Mouse (Mus musculus) gastrocnemius, postnatal 14 days (tissue): Measurements from ENCODE around the gene Sdc4. TPM values are rescaled to one million over a fixed set of nuclear protein-coding genes. Genes with fewer than 3 reads are reported as not detected.

ENCODE experiments used
- DNase-seq: peaks from one replicate; pipeline ENCODE4 v3.0.0; 2021; ENCODE audit warnings: mixed read lengths
- intact Hi-C: fragments of 180-260 bp; cut with DNase I; formaldehyde crosslinking; loops from one replicate; pipeline ENCODE4 v1.15.1; 2025; ENCODE audit warnings: low total_unique reads
- total RNA-seq, 2 experiments: library from RNA; stranded (reverse); gene quantifications; 2 replicates each; pipeline ENCODE4 v1.2.3; 2021

Sdc4 gene
- total RNA-seq, 2 experiments from 2014 or later = 45.1 to 72.6 TPM

DNA sequence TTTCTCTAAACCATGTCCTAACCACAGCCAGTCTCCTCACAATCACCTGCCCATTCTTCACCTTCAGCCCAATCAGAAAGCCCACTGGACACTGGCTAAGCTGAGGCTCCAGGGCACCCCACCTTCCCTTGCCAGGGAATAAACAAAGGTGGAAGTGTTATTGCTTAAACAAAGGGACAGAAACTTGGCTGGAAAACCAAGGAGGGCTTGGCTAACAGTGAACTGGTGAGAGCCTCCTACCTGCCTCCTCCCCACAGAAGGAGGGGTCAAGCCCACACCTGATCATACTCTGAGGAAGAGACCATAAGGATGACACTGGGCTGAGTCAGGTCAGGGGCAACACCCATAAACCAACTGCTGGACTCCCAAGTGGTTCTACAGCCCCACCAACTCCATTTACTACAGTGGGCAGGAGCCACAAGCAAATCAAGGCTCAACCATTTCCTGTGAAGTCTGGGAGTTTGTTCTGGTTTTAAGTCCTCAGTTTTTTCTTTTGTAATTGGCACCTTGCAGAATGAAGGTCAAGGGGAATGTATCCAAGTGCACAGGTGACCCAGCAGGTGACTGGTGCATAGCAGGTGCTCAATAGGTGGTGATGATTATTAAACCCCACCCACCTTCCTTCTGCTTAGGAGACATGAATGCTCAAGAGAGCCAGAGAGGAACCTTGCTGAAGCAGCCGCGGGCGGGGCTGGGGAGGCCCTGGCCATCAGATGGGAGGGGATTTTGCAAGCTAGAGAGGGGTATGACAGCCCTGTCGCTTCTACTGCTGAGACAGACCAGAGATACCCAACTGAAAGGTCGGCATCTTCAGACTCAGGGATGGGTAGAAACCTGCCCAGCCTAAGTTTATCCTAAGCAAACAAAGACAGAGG, 8.2 kb downstream of the Sdc4 start:
- intact Hi-C loops = no loop called here
- DNase-seq = no peak

DNA sequence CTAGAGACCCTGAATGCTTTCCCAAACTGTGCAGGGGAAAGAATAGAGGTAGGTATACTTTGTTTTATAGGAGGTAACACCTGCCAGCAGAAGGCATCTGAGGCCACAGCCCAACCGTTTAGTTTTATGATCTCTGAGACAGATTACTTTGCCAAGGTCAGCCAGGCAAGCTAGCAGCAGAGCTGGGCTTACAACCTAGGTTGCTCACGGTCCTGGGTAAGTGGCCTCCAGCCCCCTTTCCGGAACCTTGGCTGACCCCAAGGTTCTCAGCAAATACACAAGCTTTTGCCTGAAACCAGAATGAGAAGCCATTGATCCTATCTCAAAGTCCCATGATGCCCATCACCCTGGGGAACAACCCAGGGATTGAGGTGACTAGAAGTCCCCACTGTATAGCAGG, 9.0 kb downstream of the Sdc4 start:
- DNase-seq = no peak
- intact Hi-C loops = no loop called here

DNA sequence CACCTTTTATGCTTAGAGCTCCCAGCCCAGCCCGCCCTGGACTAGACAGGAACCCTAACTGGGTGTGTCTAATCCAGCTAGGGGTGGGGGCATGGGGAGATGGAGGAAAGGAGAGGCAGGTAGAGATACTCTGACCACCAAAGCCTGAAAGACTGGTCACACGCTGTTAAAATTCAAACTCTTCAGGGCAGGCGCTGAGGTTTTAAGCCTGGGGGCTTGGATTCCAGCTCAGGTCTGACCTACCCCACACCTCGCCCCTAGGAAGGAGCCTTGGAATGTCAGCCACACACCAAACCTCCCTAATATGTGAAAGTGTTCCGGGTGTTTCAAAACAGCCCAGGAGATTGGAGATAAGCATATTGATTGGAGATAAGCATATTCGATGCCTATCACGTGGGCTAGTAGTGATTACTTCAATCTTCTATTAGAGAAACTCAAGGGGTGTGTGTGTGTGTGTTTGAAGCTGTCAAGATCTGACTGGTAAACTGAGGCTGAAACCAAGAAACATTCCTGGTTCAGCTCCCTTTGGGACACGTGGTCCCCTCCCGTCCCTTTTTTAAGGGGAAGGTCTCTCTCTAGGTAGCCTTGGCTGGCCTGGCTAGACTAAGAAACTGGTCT, 10.3 kb downstream of the Sdc4 start:
- no peak for DNase-seq
- intact Hi-C loops = no loop called here

DNA sequence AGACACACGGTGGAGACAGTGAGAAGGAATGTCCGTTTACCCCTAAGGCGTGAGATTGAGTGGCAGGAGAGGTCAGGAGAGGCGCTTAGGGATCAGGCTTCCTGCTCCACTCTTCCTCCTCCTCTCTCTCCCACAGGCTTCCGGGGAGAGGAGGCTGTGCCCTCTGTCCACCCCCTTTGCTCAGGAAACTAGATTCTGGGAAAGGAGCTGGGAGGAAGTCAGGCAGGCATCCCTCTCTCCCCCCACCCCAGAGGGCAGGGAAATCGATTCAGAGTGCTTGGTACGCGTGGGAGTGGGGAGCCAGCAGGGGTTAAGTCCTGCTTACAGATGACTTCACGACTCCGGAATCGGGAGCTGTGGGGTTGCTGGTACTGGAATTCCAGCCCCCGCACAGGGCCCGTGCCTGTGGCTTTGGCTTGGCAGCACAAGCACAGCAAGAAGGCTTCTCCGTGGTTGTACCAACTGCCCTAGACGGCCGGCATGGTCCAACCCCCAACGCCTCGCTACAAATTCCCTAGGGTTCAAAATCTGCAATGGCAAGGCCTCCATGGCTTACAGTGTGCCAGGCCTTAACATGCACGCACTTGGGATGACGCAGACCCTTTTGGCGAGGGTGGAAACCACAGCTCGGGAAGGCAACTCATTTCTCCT, 11.0 kb downstream of the Sdc4 start:
- peak; percentile 50 for DNase-seq

DNA sequence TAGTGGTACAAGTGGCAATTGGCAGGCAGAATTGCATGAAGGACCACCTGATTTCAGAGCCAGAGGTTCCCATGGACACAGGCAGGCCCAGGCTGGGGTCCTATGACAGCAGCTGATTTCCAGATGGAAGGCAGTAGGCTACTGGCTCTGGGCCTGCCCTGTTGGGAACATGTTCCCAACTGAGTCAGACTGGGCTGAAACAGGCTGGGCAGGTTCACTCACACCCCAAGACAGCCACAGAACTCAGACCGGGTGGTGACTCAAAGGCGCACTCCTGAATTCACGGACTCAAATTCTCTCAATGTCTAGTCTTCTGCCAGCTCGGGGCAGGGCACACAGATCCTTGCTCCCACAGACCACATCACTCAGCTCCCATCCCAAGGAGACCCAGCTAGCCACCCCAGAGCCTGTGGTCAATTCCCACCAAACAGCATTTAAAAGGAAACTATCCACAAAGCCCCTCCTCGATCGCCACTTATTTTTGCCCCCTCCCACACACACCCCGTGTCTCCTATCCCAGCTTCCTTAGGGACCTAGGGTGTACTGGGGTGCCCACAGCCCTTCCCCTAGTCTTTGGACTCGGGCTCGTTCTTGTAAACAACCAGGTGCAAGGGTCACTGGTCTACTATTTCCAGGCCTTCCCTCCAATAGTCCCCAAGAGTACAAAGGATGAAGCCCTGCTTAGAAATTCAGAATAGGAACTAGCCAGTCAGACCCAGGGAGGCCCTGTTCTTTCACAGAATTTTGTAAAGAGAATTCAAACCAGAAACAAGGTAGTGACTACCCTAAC, 11.8 kb downstream of the Sdc4 start:
- DNase-seq = no peak
- intact Hi-C loops = no loop called here

More for the DNA sequence above, 11.0 kb downstream of the Sdc4 start:
- intact Hi-C loops = no loop called here

DNA sequence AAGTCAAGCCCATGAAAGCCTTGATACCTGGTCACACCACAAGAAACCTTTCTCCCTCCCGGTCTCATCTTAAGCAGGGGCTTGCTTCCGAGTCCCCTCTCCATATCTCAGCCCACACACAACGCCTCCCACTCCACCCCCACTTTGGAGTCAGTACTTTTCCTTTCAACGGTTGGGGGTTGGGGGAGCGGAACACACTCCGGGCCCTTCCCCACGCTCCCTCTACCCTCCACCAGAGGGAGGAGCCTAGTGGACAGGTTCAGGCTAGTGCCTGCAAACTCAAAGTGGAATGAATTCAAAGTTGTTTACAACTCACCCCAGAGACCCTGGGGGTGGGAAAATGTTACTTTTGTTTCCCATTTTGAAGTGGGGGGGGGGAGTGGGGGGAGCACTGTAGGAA, 13.0 kb downstream of the Sdc4 start:
- DNase-seq = no peak
- intact Hi-C loops = no loop called here

DNA sequence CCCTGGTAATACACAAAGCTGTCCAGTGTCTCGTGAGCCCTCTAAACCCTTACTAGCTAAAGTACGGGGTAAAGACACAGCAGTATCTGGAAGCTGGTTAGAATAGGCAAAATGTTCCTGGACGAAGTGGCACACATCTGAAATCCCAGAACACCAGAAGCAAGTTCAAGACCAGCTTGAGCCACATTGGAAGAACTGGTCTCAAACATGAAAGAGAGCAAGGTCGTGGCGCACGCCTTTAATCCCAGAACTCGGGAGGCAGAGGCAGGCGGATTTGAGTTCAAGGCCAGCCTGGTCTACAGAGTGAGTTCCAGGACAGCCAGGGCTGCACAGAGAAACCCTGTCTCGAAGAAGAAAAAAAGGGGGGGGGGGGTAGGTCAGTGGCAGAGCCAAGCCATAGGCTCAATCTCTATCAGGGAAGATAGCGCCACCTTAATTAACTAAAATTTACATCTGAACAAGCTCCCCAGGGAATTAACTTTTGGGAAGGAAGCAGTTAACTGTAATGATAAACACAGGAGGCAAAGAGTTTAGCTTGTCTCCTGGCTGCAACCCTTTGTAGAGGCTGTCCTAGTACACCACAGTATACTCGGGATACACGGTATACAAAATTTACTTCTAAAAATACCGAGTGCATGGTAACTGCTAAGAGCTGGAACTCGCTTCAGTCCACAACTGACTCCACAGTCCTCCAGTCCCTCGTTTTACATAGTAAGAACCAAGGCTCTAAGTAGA, 13.6 kb downstream of the Sdc4 start:
- intact Hi-C loops = no loop called here
- DNase-seq = no peak

DNA sequence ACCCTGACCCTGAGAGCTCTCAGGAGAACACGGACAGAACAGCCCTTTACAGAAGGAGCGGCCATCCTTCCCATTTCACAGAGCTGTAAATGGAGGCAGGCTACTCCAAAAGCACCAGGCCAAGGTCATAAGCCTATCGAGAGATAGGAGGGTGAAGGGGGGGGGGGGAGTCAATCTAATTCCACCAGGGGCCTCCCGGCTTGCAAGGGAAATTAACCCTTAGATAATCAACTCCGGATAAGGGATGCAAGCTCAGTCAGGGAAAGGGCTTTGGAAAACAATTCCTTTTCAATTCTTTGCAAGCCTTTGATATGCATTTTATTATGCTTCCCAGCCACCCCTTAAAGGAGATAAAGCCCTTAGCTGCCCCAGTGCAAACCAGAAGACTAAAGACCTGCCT, 15.2 kb downstream of the Sdc4 start:
- DNase-seq = no peak
- intact Hi-C loops = no loop called here

DNA sequence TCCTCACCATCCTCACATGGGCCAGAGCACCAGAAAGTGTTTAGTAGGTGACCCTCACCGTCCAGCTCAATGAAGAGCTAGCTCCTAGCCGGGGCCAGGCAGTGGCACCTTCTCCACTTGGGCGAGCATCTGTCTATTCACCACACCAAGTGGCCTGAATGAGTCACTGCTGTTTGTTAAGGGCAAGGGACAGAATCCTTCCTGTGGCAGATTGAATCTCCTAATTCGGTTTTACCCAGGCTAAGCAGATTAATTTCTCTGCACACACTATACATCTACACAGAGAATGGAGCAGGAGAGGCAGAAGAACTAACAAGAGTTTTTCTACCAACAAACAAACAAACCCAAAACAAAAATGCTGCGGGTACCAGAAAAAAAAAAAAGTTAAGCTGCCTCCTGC, 16.7 kb downstream of the Sdc4 start:
- no peak for DNase-seq

DNA sequence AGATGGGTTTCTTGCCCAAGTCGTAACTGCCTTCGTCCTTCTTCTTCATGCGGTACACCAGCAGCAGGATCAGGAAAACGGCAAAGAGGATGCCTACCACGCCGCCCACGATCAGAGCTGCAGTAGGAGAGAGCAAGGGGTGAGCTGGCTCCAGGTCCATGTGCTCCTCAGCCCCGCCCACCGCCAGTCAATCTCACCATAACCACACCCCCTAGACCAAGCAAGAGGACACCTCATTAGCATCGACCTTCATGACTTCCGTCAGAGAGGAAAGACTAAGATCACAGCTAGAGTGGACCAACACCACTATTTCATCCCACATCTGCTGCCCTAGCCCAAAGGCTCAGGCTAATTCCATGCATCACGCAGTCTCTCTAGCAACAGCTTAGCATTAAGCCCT, 17.6 kb downstream of the Sdc4 start:
- intact Hi-C loops = no loop called here
- no peak for DNase-seq

More for the DNA sequence above, 16.7 kb downstream of the Sdc4 start:
- intact Hi-C loops = no loop called here

DNA sequence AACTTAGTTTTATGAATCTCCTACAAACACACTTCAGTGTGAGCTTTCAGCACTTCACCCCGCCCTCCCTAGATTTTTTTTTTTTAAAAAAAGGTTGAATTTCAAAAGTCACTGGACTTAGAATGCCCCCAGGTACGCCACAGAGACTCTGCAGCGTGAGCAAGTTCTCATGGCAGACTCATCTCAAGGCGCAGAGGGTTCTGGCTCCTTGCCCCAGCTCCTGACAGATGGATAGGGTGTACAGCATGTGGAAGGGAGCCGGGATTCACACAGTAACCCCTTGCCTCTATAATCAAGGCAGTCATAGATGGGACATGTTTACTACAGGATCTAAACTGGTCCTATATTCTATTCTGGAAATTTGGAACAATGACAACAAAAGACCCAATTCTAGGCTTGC, 18.3 kb downstream of the Sdc4 start:
- intact Hi-C loops = no loop called here
- DNase-seq = no peak

DNA sequence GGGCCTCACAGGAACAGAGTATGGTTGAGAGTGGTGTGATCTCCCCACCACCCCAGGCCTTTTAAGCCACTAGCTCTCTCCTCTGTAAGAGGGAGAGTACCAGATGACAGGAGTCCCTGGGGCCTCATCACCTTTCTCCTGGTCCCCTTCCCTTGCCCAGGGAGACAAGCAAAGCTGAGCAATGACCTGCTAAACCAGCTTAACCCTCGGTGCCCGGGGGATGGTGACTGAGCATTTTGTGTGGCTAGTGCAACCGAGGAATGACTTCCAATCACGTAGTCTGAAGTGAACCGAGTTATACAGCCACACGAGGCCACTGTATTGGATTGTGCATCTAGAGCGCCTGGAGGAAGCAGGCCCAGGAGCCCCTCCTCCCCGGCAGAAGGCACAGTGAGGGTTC, 19.3 kb downstream of the Sdc4 start:
- intact Hi-C loops = no loop called here
- no peak for DNase-seq

DNA sequence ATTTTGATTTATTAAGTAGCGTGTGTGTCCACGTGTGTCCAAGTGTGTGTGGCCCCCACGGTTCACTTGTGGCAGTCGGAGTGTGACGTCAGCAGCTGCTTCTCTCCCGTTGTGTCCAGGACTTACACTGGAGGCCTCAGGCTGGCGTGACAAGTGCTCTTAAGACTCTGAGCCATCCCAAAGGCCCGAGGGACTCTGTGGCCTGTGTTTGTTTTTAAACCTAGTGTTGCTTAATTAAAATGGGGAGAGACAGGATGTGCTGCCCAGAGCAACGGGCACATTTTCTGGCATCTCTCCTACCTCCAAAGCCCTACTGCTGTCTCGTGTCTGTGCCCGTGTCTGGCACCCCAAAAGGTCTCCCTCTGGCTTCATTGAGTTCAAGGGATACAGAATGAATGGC, 20.2 kb downstream of the Sdc4 start:
- intact Hi-C loops = no loop called here
- no peak for DNase-seq

DNA sequence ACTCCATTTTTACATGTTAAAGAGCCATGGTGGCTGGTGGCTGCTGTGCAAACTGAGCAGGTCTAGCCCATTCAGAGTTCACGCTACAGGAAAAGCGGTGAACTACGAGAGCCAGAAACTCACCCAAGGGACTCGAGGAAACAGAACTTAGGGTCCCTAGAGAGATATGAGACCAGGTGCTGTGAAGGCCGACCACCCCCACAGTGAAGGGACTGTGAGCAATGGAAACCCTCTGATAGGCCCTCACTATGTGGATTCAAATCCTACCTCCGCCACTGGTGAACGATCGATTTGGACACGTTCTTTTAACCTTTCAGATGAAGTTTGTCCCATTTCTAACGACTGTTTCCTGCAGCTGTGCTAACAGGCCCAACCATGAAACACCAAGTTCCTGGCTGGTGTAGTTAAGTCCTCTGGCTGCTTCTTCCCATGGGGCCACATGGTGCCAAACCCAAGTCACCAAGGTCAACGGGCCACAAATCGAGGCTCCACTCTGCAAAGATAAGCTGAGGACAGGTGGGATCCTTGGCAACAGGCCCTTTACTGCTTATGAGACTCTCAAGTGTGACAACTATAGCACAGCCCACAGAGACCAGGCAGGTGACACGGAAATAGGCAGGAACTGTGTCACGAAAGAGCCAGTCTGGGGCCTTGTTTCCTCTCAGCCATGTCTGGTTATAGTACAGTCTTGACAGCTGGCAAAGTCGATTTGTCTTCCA, 20.9 kb downstream of the Sdc4 start:
- no peak for DNase-seq
- intact Hi-C loops = no loop called here

DNA sequence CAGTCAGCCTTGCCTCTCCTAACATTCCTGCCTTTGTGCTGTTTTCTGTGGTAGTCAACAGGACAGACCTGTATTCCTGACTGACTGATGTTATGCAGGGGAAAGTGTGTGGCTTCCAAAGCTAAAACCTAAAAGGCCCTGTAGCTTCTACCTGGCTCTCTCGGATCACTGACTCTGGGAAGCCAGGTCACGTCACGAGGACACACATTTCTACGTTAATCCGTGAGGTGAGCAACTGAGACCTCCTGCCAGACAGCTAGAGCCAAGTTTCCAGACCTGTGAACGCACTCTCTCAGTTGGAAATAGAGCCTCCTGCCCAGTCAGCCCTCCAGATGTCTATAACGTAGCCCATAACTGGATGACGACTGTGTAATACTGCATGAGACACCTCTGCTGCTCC, 21.7 kb downstream of the Sdc4 start:
- intact Hi-C loops = no loop called here
- DNase-seq = no peak

DNA sequence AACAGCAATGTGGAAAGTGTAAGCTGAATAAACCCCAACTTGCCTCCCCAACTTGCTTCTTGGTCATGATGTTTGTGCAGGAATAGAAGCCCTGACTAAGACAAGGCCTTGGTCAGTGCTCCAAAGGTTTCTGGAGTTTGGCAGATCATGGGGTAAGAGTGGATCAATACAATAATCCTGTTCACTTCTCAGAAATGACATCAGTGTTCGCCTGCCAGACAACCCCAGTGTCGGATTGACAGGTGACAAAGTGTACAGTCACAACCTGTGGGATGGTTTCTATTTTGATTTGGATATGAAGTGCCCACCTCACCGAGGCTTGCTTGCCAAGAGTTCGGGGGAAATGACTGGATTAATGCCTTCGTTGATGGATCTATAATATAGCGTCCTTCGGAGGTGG, 22.4 kb downstream of the Sdc4 start:
- intact Hi-C loops = no loop called here
- DNase-seq = no peak

DNA sequence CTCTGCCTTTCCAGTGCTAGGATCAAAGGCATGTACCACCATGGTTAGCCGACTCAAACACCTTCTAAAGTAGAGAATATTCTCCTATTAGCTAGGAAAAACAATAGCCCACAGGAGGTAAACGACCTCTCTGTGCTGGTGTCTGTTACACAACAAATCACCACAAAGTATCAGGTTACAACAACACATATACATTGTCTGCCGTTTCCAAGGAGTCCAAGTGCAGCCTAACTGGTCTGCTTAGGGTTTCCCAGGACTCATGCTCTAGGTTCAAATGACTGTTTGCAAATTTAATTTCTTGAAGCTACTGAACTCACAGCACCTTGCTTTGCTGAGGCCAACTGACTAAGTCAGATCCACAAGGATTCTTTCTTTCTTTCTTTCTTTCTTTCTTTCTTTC, 24.2 kb downstream of the Sdc4 start:
- intact Hi-C loops = loop anchor here (5.0 kb wide), 1 partner anchor 43 kb away; the partner anchor contains the start of gene Gm20458

DNA sequence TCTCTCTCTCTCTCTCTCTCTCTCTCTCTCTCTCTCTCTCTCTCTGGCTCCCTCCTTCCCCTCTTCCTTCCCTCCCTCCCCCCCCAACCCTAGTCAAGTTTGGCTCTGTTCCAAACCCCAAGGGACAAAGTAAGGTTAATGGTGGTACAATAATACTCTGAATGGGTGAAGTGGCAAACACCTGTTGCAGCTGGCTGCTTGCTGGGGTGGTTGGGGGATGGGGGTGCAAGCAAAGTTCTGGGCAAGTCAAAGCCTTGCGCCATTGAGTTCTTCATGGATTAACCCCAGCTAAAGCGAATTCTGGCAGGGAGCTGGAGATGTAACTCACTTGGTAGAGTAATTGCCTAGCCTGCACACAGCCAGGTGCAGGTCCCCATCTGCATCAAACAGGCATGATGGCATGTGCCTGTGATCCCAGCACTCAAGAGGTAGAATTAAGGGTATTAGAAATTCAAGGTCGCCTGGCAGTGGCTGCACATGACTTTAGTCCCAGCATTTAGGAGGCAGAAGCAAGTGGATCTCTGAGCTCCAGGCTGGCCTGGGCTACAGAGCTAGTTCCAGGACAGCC, 25.3 kb downstream of the Sdc4 start:
- intact Hi-C loops = loop anchor here (5.0 kb wide), 1 partner anchor 44 kb away; the partner anchor contains the start of gene Gm20458
- DNase-seq = no peak

More for the DNA sequence above, 24.2 kb downstream of the Sdc4 start:
- no peak for DNase-seq
